Comparison of ENCODE assay signal across 7 mouse cellular contexts in the genomic region with DNA sequence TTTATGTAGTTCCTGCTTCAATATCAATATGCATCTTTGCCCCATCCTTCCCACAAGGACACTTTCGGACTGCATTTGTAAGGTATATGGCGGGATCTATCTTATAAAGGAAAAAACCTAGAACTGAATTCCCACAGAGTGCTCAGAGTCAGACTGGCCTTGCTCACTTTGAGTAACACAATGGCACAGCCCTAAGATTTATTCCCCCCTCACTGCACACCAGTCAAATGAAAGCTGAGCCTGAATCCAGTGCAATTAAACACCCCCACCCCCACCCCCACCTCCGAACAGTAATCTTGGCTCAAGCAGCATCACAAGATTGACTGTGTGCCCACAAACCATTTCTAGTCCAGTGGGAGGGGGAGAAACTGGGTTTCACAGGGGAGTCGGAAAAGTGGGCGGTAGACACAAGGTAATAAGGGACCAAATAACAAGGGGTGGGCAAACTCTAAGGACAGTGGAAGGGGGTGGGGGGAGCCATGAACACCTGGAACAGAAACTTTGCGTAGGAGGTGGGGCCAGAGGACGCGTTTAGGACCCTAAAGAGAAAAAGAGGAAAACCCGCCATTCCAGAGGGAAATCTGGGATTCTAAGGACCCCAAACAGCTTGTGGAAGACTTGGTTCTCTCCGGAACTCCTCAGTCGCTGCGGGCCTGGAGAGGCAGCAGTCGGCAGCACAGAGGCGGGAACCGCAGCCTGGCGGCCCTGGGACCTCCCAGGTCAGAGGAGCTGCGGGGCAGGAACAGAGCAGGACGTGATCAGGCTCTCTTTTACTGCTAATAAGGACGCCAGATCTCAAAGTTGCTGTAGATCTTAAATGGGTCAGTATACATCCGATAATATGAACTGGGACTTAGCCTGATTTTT. TPM values are rescaled to one million over a fixed set of nuclear protein-coding genes. Genes with fewer than 3 reads are reported as not detected.
DNase-seq lines count a peak whose midpoint lies in the region; ATAC-seq and TF ChIP-seq lines count a peak whose summit lies in the region.

No protein-coding gene starts in this region.

- H3K4me1 ChIP-seq in E14TG2a.4 (replicated peaks; ENCODE audit: low read depth, low read length): peaks cover 12% of the 10 kb centered on the region
- H3K4me1 ChIP-seq in midbrain, embryonic 11.5 days (ENCODE audit: control insufficient read depth, insufficient read depth, low read length): 0 out of 2 replicates have a peak, but pooled peaks cover 3% of the 10 kb centered on the region

- no peak for TF ChIP-seq CTCF in E14TG2a.4 (conservative IDR thresholded peaks at IDR 0.05; ENCODE audit: low read length)

- peak overlapping the region; percentile 59 for H3K4me2 ChIP-seq in midbrain, embryonic 11.5 days

- WGBS in midbrain, embryonic 11.5 days: 13% methylated on average over 20 of the region's 20 CpGs

- DNase-seq in ZHBTc4 (ENCODE audit: low read depth, low spot score): peak; percentile 67
- peak; percentile 18 for DNase-seq in kidney, postnatal 14 days
- DNase-seq in midbrain, embryonic 11.5 days (ENCODE audit: low spot score, missing footprints): peak; percentile 88
- DNase-seq in c-Kit-positive CD71-positive TER-119-positive erythroid progenitor cells, embryonic 14.5 days (ENCODE audit: low spot score): no peak
- DNase-seq in thymus, postnatal 25 days: no peak

- H3K9ac ChIP-seq in midbrain, embryonic 11.5 days (ENCODE audit: low read length): peak overlapping the region; percentile 59

- ATAC-seq in granulocyte monocyte progenitor cell, adult 5-6 weeks (replicated peaks; ENCODE audit: poor library complexity, severe bottlenecking): peak; percentile 59
- peak; percentile 73; the same call in 1 of the 2 replicates for ATAC-seq in midbrain, embryonic 11.5 days (ENCODE audit: low FRiP score)

- H3K27me3 ChIP-seq in E14TG2a.4 (ENCODE audit: insufficient read depth, low read length): no peaks in the 10 kb centered on the region
- no peaks in the 10 kb centered on the region for H3K27me3 ChIP-seq in midbrain, embryonic 11.5 days (ENCODE audit: control insufficient read depth, insufficient read depth, low read length)

- peak overlapping the region; percentile 76 for H3K4me3 ChIP-seq in E14TG2a.4 (replicated peaks; ENCODE audit: low read length)
- peak overlapping the region; percentile 31 for H3K4me3 ChIP-seq in midbrain, embryonic 11.5 days (ENCODE audit: low read depth, low read length)

- H3K27ac ChIP-seq in midbrain, embryonic 11.5 days (ENCODE audit: low read depth, low read length): no peak overlapping the region

- H3K9me3 ChIP-seq in E14TG2a.4 (ENCODE audit: low read length): no peaks in the 10 kb centered on the region
- no peaks in the 10 kb centered on the region for H3K9me3 ChIP-seq in midbrain, embryonic 11.5 days (ENCODE audit: control insufficient read depth, low read length)

- no peaks in the 10 kb centered on the region for H3K36me3 ChIP-seq in E14TG2a.4 (ENCODE audit: insufficient read depth, low read length)
- H3K36me3 ChIP-seq in midbrain, embryonic 11.5 days (ENCODE audit: control insufficient read depth, insufficient read depth, low read length): no peaks in the 10 kb centered on the region

RNA-seq across cellular contexts. Expression of a gene that starts 23.0 kb away (rescaled TPM):
- 2.3 and 5.6 TPM in 2 replicates for total RNA-seq in granulocyte monocyte progenitor cell, adult 5-6 weeks (2014; fragmentation: Nextera tagmentation)
- total RNA-seq in granulocyte monocyte progenitor cell, adult 5-6 weeks (2017): 5.2 and 5.6 TPM in 2 replicates
- 8.7 and 10.9 TPM in 2 replicates for polyA plus RNA-seq in midbrain, embryonic 11.5 days (2014; fragmentation: Nextera tagmentation; extraction: Ambion mirVana)

RNA-seq across cellular contexts. Expression of a gene that starts 46.0 kb away (rescaled TPM):
- 5.5 and 7.0 TPM in 2 replicates for total RNA-seq in granulocyte monocyte progenitor cell, adult 5-6 weeks (2014; fragmentation: Nextera tagmentation)
- total RNA-seq in granulocyte monocyte progenitor cell, adult 5-6 weeks (2017): 5.4 and 6.7 TPM in 2 replicates
- 25.5 and 27.2 TPM in 2 replicates for polyA plus RNA-seq in midbrain, embryonic 11.5 days (2014; fragmentation: Nextera tagmentation; extraction: Ambion mirVana)

Comparison
In these comparisons a context has a peak if more than half of its experiments do, and no peak if none do; other contexts are left out.
1. DNase-seq: peak in ZHBTc4 (single experiment), kidney, postnatal 14 days (single experiment) and midbrain, embryonic 11.5 days (single experiment); none in c-Kit-positive CD71-positive TER-119-positive erythroid progenitor cells, embryonic 14.5 days (single experiment) and thymus, postnatal 25 days (single experiment).